8 mouse cellular contexts compared by ENCODE assay signal in genomic region chr4:138973719-138974115, GRCm38 (mm10). TPM values are rescaled to one million over a fixed set of nuclear protein-coding genes. Genes with fewer than 3 reads are reported as not detected.
DNase-seq lines count a peak whose midpoint lies in the region; ATAC-seq and TF ChIP-seq lines count a peak whose summit lies in the region.

No protein-coding gene starts in this region.

- no peak for TF ChIP-seq CTCF in E14TG2a.4 (conservative IDR thresholded peaks at IDR 0.05; ENCODE audit: low read length)
- no peak for TF ChIP-seq CTCF in liver, postnatal 0 days (IDR thresholded peaks at IDR 0.05; ENCODE audit: low read depth)

- H3K9ac ChIP-seq in heart, embryonic 13.5 days = peak overlapping the region; percentile 96
- no peak overlapping the region; the same call in 1 of the 2 replicates for H3K9ac ChIP-seq in forebrain, embryonic 16.5 days (replicated peaks; ENCODE audit: low read depth, low read length)
- H3K9ac ChIP-seq in liver, postnatal 0 days (replicated peaks) = peak overlapping the region; percentile 75

- H3K4me1 ChIP-seq in heart, embryonic 13.5 days = peaks cover 30% of the 10 kb centered on the region
- H3K4me1 ChIP-seq in E14TG2a.4 (replicated peaks; ENCODE audit: low read depth, low read length) = peaks cover 52% of the 10 kb centered on the region
- H3K4me1 ChIP-seq in forebrain, embryonic 16.5 days (replicated peaks; ENCODE audit: control insufficient read depth, insufficient read depth, low read length) = peaks cover 7% of the 10 kb centered on the region
- H3K4me1 ChIP-seq in liver, postnatal 0 days (ENCODE audit: insufficient read depth) = peaks cover 21% of the 10 kb centered on the region

- H3K9me3 ChIP-seq in heart, embryonic 13.5 days = no peaks in the 10 kb centered on the region
- no peaks in the 10 kb centered on the region for H3K9me3 ChIP-seq in E14TG2a.4 (ENCODE audit: low read length)
- H3K9me3 ChIP-seq in forebrain, embryonic 16.5 days (ENCODE audit: control insufficient read depth, low read length) = no peaks in the 10 kb centered on the region
- H3K9me3 ChIP-seq in liver, postnatal 0 days (ENCODE audit: low read length) = no peaks in the 10 kb centered on the region

- peak overlapping the region; percentile 77 for H3K4me3 ChIP-seq in heart, embryonic 13.5 days
- H3K4me3 ChIP-seq in E14TG2a.4 (replicated peaks; ENCODE audit: low read length) = peak overlapping the region; percentile 84
- peak overlapping the region; percentile 49 for H3K4me3 ChIP-seq in forebrain, embryonic 16.5 days (replicated peaks; ENCODE audit: low read length)
- H3K4me3 ChIP-seq in liver, postnatal 0 days (ENCODE audit: low read depth, low read length) = peak overlapping the region; percentile 62

- H3K27me3 ChIP-seq in heart, embryonic 13.5 days (replicated peaks) = no peaks in the 10 kb centered on the region
- H3K27me3 ChIP-seq in E14TG2a.4 (ENCODE audit: insufficient read depth, low read length) = peaks cover 12% of the 10 kb centered on the region; the same call in 1 of the 2 replicates
- no peaks in the 10 kb centered on the region for H3K27me3 ChIP-seq in forebrain, embryonic 16.5 days (replicated peaks; ENCODE audit: control insufficient read depth, insufficient read depth, low read length)
- H3K27me3 ChIP-seq in liver, postnatal 0 days (ENCODE audit: insufficient read depth, low read length) = no peaks in the 10 kb centered on the region

- no peaks in the 10 kb centered on the region for H3K36me3 ChIP-seq in heart, embryonic 13.5 days
- H3K36me3 ChIP-seq in E14TG2a.4 (ENCODE audit: insufficient read depth, low read length) = no peaks in the 10 kb centered on the region
- no peaks in the 10 kb centered on the region for H3K36me3 ChIP-seq in forebrain, embryonic 16.5 days (ENCODE audit: control insufficient read depth, insufficient read depth)
- H3K36me3 ChIP-seq in liver, postnatal 0 days (replicated peaks; ENCODE audit: insufficient read depth, low read length) = no peaks in the 10 kb centered on the region

- intact Hi-C loops in heart, postnatal 14 days (cut with DNase I) = no loop called here
- intact Hi-C loops in left cerebral cortex, postnatal 4 days (cut with DNase I) = no loop called here

- no peak for DNase-seq in heart, postnatal 14 days
- no peak for DNase-seq in liver, postnatal 0 days
- no peak for DNase-seq in left cerebral cortex, postnatal 4 days
- DNase-seq in left cerebral cortex, adult 18-20 months (ENCODE audit: low spot score in 2 of 2) = no peak
- no peak for DNase-seq in gastrocnemius, postnatal 25 days

- TF ChIP-seq EP300 in liver, postnatal 0 days (IDR thresholded peaks at IDR 0.05; ENCODE audit: low read depth) = no peak

- H3K4me2 ChIP-seq in heart, embryonic 13.5 days = peak overlapping the region; percentile 89
- peak overlapping the region; percentile 83 for H3K4me2 ChIP-seq in forebrain, embryonic 16.5 days (ENCODE audit: low read length)
- H3K4me2 ChIP-seq in liver, postnatal 0 days (ENCODE audit: low read depth, low read length) = peak overlapping the region; percentile 84

- WGBS in heart, embryonic 13.5 days = 52% methylated on average over 3 of the region's 3 CpGs
- WGBS in forebrain, embryonic 16.5 days = 66% methylated on average over 3 of the region's 3 CpGs
- 53% methylated on average over 3 of the region's 3 CpGs for WGBS in liver, postnatal 0 days (ENCODE audit: insufficient replicate concordance)

- no peak for ATAC-seq in heart, embryonic 13.5 days (ENCODE audit: extremely low read depth, insufficient number of reproducible peaks, low FRiP score, low TSS enrichment)
- ATAC-seq in forebrain, embryonic 16.5 days = peak; percentile 50; the same call in 1 of the 2 replicates
- 0 out of 2 replicates have a peak, but pooled peaks have one; percentile 0 for ATAC-seq in liver, postnatal 0 days

- H3K27ac ChIP-seq in heart, embryonic 13.5 days (replicated peaks) = peak overlapping the region; percentile 94
- no peak overlapping the region for H3K27ac ChIP-seq in forebrain, embryonic 16.5 days (ENCODE audit: low read length)
- peak overlapping the region; percentile 94 for H3K27ac ChIP-seq in liver, postnatal 0 days (ENCODE audit: low read depth)

RNA-seq across cellular contexts. Expression of gene Tmco4, which starts 1.0 kb away (rescaled TPM):
- 4.8 and 5.6 TPM in 2 replicates for polyA plus RNA-seq in heart, embryonic 13.5 days (2015; fragmentation: Nextera tagmentation; extraction: Ambion mirVana)
- total RNA-seq in heart, postnatal 14 days (2021) = 1 to 10 TPM; 7.9 to 8.4 TPM
- 1.1 and 1.2 TPM in 2 replicates for polyA plus RNA-seq in forebrain, embryonic 16.5 days (2015; fragmentation: Nextera tagmentation; extraction: Ambion mirVana)
- polyA plus RNA-seq in liver, postnatal 0 days (2015; fragmentation: Nextera tagmentation; extraction: Ambion mirVana) = 4.6 and 5.3 TPM in 2 replicates
- total RNA-seq in left cerebral cortex, postnatal 4 days (2021) = 1 to 10 TPM in 1 of 2 experiments, under 1 TPM in 1; 0.74 to 1.4 TPM
- total RNA-seq in left cerebral cortex, adult 18-20 months (2021) = 1 to 10 TPM; 2.1 to 2.3 TPM
- 1 to 10 TPM; 4.7 TPM for total RNA-seq in gastrocnemius, postnatal 25 days (2021)

RNA-seq across cellular contexts. Expression of gene Rnf186, which starts 6.8 kb away (rescaled TPM):
- polyA plus RNA-seq in heart, embryonic 13.5 days (2015; fragmentation: Nextera tagmentation; extraction: Ambion mirVana) = not detected in 2 replicates
- total RNA-seq in heart, postnatal 14 days (2021) = under 1 TPM in 1 of 2 experiments, not detected in 1; 0.22 TPM
- polyA plus RNA-seq in forebrain, embryonic 16.5 days (2015; fragmentation: Nextera tagmentation; extraction: Ambion mirVana) = not detected in 2 replicates
- polyA plus RNA-seq in liver, postnatal 0 days (2015; fragmentation: Nextera tagmentation; extraction: Ambion mirVana) = 0.17 and 0.36 TPM in 2 replicates
- total RNA-seq in left cerebral cortex, postnatal 4 days (2021) = not detected
- not detected for total RNA-seq in left cerebral cortex, adult 18-20 months (2021)
- total RNA-seq in gastrocnemius, postnatal 25 days (2021) = not detected

RNA-seq across cellular contexts. Expression of gene Otud3, which starts 60.0 kb away (rescaled TPM):
- polyA plus RNA-seq in heart, embryonic 13.5 days (2015; fragmentation: Nextera tagmentation; extraction: Ambion mirVana) = 2.7 and 3.8 TPM in 2 replicates
- 10 to 100 TPM in 1 of 2 experiments, 1 to 10 TPM in 1; 9.4 to 10.0 TPM for total RNA-seq in heart, postnatal 14 days (2021)
- polyA plus RNA-seq in forebrain, embryonic 16.5 days (2015; fragmentation: Nextera tagmentation; extraction: Ambion mirVana) = 2.4 and 3.2 TPM in 2 replicates
- polyA plus RNA-seq in liver, postnatal 0 days (2015; fragmentation: Nextera tagmentation; extraction: Ambion mirVana) = 1.2 and 1.5 TPM in 2 replicates
- 10 to 100 TPM; 12.5 to 12.8 TPM for total RNA-seq in left cerebral cortex, postnatal 4 days (2021)
- total RNA-seq in left cerebral cortex, adult 18-20 months (2021) = 10 to 100 TPM; 14.8 to 17.1 TPM
- total RNA-seq in gastrocnemius, postnatal 25 days (2021) = 10 to 100 TPM; 11.4 to 13.8 TPM
